Mouse (Mus musculus) intestine, embryonic 16.5 days (tissue): ENCODE results near the gene Mamdc4. TPM values are rescaled to one million over a fixed set of nuclear protein-coding genes. Genes with fewer than 3 reads are reported as not detected.

Source experiments
- ATAC-seq: fragments of 200-750 bp; cut with Nextera tagmentation; 2 replicates; pipeline ENCODE4 v1.8.0; 2017; ENCODE audit warnings: moderate TSS enrichment, moderate library complexity
- H3K27ac ChIP-seq: fragments of 300-500 bp; sonication (generic); 2 replicates; pipeline ENCODE4 v1.5.1; 2014; ENCODE audit warnings: mild to moderate bottlenecking, low read length
- H3K27me3 ChIP-seq: fragments of 300-500 bp; sonication (generic); replicated peaks from 2 replicates; pipeline ENCODE4 v1.6.1; 2014; ENCODE audit warnings: low read length, control low read depth, mixed read lengths; ENCODE audit not compliant: control insufficient read depth, insufficient read depth
- H3K36me3 ChIP-seq: fragments of 300-500 bp; sonication (generic); 2 replicates; pipeline ENCODE4 v1.6.1; 2014; ENCODE audit warnings: low read length, control low read depth; ENCODE audit not compliant: control insufficient read depth, insufficient read depth
- H3K4me1 ChIP-seq: fragments of 300-500 bp; sonication (generic); 2 replicates; pipeline ENCODE4 v1.6.1; 2014; ENCODE audit warnings: low read length, control low read depth, mixed read lengths; ENCODE audit not compliant: control insufficient read depth, insufficient read depth
- H3K4me2 ChIP-seq: fragments of 300-500 bp; sonication (generic); 2 replicates; pipeline ENCODE4 v1.6.1; 2014; ENCODE audit warnings: low read depth, low read length, control low read depth
- H3K4me3 ChIP-seq: fragments of 300-500 bp; sonication (generic); 2 replicates; pipeline ENCODE4 v1.5.1; 2014; ENCODE audit warnings: mild to moderate bottlenecking, low read length
- H3K9ac ChIP-seq: fragments of 300-500 bp; sonication (generic); 2 replicates; pipeline ENCODE4 v1.6.1; 2014; ENCODE audit warnings: low read depth, low read length
- H3K9me3 ChIP-seq: fragments of 300-500 bp; sonication (generic); 2 replicates; pipeline ENCODE4 v1.6.1; 2016; ENCODE audit warnings: low read length, control low read depth; ENCODE audit not compliant: control insufficient read depth
- WGBS: fragments of 180-500 bp; shearing (Covaris S2); extraction: QIAGEN DNeasy Blood & Tissue Kit; methylation state at CpG from one replicate; pipeline ENCODE4 v1.1.7; 2014; 5-methylcytosine and 5-hydroxymethylcytosine counted together
- polyA plus RNA-seq: library from polyadenylated mRNA; unstranded; fragments of >200 nt; fragmentation: Nextera tagmentation; extraction: Ambion mirVana; gene quantifications from 2 replicates; pipeline ENCODE4 v1.2.1, GENCODE M21; 2015

The Mamdc4 gene
- polyA plus RNA-seq, 1 experiment from 2014 or later: 582 TPM

DNA sequence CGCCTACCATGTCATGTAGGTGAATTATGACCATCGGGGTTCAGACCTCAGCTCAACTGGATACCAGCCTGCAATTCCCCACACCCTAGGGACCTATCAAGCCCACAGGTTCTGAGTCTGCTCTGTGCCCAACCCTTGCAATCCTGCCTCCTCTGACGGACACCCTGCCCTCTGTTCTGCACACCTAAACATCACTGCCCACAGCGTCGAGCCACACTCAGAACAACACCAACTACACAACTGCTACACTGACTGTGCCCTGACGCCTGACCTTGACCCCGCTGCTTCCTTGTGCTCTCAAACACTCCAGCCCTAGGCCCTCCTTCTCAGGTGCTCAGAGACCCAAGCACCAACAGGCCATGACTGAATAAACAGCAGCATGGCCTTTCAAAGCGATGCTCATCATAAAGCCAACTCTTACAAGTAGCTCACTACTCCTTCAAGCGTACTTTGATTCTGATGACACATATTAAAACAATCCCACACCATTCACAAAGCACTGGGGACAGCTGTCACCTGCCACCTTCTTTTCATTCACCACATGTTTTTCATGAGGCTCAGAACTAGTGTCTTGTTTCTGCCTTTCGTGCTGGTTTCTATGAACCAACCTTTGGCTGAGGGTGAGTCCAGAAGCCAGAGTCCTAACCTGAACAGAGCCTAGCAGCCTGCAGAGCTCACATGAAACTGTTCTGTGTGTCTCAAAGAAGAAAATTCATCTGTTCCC is 32.8 kb downstream of the Mamdc4 start:
- no peak overlapping the region for H3K4me2 ChIP-seq

DNA sequence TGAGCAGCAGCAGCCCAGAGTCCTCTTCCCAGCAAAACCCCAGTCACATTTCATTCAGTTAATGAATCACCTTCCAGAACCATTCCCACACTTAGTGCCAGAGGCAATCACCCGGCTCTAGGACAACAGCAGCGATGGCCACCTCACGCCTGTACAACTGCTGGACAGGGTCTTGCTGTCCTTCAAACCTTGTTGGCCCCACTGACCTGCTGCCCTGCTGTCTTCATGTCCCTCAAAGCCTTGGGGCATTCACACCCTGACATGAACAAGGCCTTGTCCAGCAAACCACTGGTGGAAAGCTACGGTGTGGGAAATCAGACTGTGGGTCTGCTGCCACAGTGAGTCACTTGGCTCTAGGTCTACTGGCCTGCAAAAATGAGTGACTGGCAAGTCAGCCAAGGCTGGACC is 34.1 kb downstream of the Mamdc4 start:
- WGBS: 93% methylated on average over 4 of the region's 4 CpGs
- Histone ChIP-seq H3K4me2 (no peak overlapping the region), H3K4me1 (no peaks in the 10 kb centered on the region; the same call in 1 of the 2 replicates), H3K9ac (no peak overlapping the region), H3K36me3 (0 out of 2 replicates have a peak, but pooled peaks cover 4% of the 10 kb centered on the region), H3K27me3 (no peaks in the 10 kb centered on the region), H3K27ac (no peak overlapping the region), H3K9me3 (no peaks in the 10 kb centered on the region), H3K4me3 (no peak overlapping the region)
- no peak for ATAC-seq

More for the DNA sequence above, 32.8 kb downstream of the Mamdc4 start:
- Histone ChIP-seq H3K27me3 (no peaks in the 10 kb centered on the region), H3K4me1 (peaks cover 6% of the 10 kb centered on the region), H3K27ac (no peak overlapping the region), H3K9me3 (no peaks in the 10 kb centered on the region), H3K9ac (no peak overlapping the region), H3K36me3 (no peaks in the 10 kb centered on the region), H3K4me3 (no peak overlapping the region)
- ATAC-seq: no peak
- 71% methylated on average over 10 of the region's 10 CpGs for WGBS

DNA sequence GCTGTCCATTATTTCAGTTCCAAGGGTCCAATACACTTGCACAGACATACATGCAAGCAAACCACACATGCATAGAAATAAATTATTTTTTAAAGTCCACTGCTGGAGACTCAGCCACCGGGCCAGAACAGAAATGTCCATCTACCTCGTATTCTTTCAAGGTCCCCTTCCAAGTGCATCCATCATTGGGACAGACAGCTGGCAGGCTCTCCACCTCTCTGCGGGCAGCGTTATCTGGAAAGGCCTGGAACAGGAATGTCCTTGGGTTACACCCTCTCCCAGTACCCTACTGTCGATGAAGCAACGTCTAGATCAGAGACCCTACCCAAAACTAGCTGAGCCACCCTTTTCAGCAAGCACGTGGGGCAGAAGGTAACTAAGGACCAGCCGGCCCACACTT is 38.1 kb downstream of the Mamdc4 start:
- 82% methylated on average over 8 of the region's 8 CpGs for WGBS
- Histone ChIP-seq H3K9ac (no peak overlapping the region), H3K4me3 (no peak overlapping the region), H3K4me1 (no peaks in the 10 kb centered on the region), H3K4me2 (no peak overlapping the region), H3K9me3 (no peaks in the 10 kb centered on the region), H3K27me3 (no peaks in the 10 kb centered on the region), H3K36me3 (0 out of 2 replicates have a peak, but pooled peaks cover 5% of the 10 kb centered on the region), H3K27ac (no peak overlapping the region)
- ATAC-seq: no peak

DNA sequence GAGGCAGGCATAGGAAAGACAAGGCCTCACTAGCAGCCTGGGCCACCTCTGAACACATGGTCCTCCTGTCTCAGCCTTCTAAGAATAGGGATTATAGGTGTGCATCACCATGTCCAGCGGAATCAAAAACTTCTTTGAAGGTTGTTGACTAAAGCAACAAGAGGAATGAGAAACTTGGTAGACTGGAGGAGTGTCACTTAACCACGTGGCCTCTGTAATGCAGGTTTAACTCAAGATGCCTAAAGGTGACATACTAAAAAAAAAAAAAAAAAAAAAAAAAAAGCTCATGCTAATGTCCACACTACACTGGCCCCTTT is 39.8 kb downstream of the Mamdc4 start:
- H3K9me3 ChIP-seq: no peaks in the 10 kb centered on the region
- no peak for ATAC-seq
- no peaks in the 10 kb centered on the region for H3K27me3 ChIP-seq
- peaks cover 12% of the 10 kb centered on the region for H3K36me3 ChIP-seq
- 82% methylated on average over 2 of the region's 2 CpGs for WGBS
- no peak overlapping the region for H3K4me2 ChIP-seq
- no peaks in the 10 kb centered on the region for H3K4me1 ChIP-seq
- H3K4me3 ChIP-seq: no peak overlapping the region
- H3K9ac ChIP-seq: no peak overlapping the region
- H3K27ac ChIP-seq: no peak overlapping the region

DNA sequence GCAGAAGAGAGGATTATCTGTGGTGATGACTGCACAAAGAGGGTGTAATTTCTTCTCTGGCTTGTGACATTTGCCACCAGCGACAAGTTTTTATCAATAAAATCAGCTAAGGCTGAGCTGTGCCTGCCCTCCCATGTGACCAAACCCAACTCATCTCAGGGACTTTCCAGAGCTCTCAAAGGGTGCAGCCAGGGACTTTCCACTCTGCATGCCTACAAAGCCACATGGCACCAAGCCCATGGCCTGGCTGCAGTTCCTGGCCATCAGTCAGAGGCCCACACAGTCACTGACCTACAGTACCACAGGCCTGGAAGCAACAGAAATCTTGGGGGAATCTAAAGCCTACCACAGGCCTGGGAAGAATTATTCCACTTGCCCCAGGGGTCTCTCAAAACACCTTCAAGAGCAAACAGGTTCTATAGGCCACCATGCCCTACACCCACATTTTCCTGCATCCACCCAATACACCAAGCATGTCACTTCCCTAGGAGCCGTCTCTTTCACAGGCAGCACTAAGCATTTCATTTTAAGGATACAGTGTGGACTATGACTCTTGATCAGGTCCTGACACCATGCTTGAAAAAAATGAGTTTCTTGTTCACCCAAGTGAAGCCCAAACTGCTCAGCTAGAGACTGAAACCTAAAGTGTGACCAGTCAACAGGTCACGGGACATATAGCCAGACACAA is 40.3 kb downstream of the Mamdc4 start:
- Histone ChIP-seq H3K27me3 (no peaks in the 10 kb centered on the region), H3K9ac (no peak overlapping the region), H3K4me2 (no peak overlapping the region), H3K9me3 (no peaks in the 10 kb centered on the region), H3K4me1 (no peaks in the 10 kb centered on the region), H3K36me3 (peaks cover 14% of the 10 kb centered on the region), H3K4me3 (no peak overlapping the region), H3K27ac (no peak overlapping the region)
- 88% methylated on average over 3 of the region's 3 CpGs for WGBS
- ATAC-seq: no peak

DNA sequence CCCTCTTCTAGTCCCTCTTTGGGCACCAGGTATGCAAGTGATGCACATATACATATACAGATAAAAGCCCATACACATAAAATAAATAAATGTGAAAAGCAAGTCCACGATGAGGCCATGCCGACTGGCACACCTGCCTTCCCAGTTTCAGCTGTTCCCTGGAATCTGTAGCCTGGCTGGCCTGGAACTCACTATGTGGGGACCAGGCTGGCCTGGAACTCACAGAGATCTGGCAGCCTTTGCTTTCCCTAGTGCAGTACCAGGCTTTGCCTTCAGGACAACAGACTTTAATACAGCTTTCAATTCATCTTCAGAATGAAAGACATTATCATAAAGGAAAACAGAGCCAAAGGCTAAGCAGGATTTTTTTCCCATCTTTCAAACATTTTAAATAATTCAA is 40.9 kb downstream of the Mamdc4 start:
- no peak for ATAC-seq
- Histone ChIP-seq H3K9me3 (no peaks in the 10 kb centered on the region), H3K27ac (no peak overlapping the region), H3K4me2 (no peak overlapping the region), H3K4me3 (no peak overlapping the region), H3K27me3 (no peaks in the 10 kb centered on the region), H3K9ac (no peak overlapping the region), H3K4me1 (no peaks in the 10 kb centered on the region), H3K36me3 (peaks cover 19% of the 10 kb centered on the region)
- 93% methylated on average over 2 of the region's 2 CpGs for WGBS

DNA sequence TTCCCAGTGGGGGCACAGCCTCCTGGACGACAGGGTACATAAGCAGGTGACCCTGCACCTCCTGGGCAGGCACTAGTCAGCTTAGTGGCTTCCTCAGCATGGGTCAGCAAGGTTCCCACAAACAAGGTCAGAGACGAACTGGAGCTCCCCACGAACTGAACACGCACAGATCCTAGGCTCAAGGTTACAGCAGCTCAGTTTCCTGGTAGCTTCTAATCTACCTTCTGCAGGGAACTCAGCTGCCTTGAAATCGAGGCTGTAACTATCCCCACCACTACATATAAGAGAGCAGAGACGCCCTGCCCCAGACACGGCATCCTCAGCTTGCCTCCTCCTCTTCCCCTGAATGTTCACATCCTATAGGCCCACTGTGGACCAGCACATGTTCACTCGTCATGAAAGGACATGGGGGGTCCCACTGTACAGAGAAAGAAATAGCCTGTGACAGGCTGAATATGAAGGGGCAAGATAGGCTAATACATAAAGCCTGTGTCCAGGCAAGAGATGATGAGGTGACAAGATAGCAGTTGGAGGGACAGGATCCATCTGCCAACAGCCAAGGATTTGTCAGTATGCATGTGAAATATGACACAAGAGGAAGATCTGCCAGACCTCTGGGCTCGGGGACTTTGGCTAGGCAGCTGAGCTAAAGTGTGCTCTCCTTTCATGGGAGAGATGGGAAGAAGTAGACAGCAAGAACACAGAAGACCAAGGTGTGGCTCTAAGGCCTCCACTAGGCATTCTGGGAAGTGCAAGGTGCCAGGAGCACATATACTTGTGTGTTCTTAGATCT is 47.9 kb downstream of the Mamdc4 start:
- WGBS: 88% methylated on average over 9 of the region's 9 CpGs

More for the DNA sequence above, 47.9 kb downstream of the Mamdc4 start:
- Histone ChIP-seq H3K27ac (no peak overlapping the region), H3K4me2 (no peak overlapping the region), H3K36me3 (peaks cover 42% of the 10 kb centered on the region), H3K4me1 (no peaks in the 10 kb centered on the region), H3K27me3 (no peaks in the 10 kb centered on the region), H3K4me3 (no peak overlapping the region), H3K9me3 (no peaks in the 10 kb centered on the region), H3K9ac (no peak overlapping the region)
- no peak for ATAC-seq

Other genes starting within 250 kb of the Mamdc4 start
- gene Man1b1, start 242.5 kb downstream of the Mamdc4 start, polyA plus RNA-seq: 36.7 and 43.2 TPM in 2 replicates
- gene Dpp7, start 218.5 kb downstream of the Mamdc4 start, polyA plus RNA-seq: 74.4 and 104 TPM in 2 replicates
- gene Uap1l1, start 209.2 kb downstream of the Mamdc4 start, polyA plus RNA-seq: 196 and 259 TPM in 2 replicates
- 56.7 and 66.4 TPM in 2 replicates for gene Sapcd2, start 202.5 kb downstream of the Mamdc4 start, polyA plus RNA-seq
- 23.7 and 27.4 TPM in 2 replicates for gene Entpd2, start 179.0 kb downstream of the Mamdc4 start, polyA plus RNA-seq
- 48.9 and 51.1 TPM in 2 replicates for gene Npdc1, start 175.5 kb downstream of the Mamdc4 start, polyA plus RNA-seq
- 0.13 and 0.33 TPM in 2 replicates for gene Fut7, start 151.6 kb downstream of the Mamdc4 start, polyA plus RNA-seq
- 2.1 and 2.8 TPM in 2 replicates for gene Abca2, start 146.1 kb downstream of the Mamdc4 start, polyA plus RNA-seq
- 2.6 and 2.7 TPM in 2 replicates for gene Clic3, start 118.0 kb downstream of the Mamdc4 start, polyA plus RNA-seq
- 31.5 and 37.4 TPM in 2 replicates for gene Paxx, start 113.8 kb downstream of the Mamdc4 start, polyA plus RNA-seq
- 4.0 and 4.5 TPM in 2 replicates for gene Ptgds, start 104.8 kb downstream of the Mamdc4 start, polyA plus RNA-seq
- gene Lcn12, start 80.9 kb downstream of the Mamdc4 start, polyA plus RNA-seq: 0.32 TPM in 1 of 2 replicates, not detected in the other
- gene Fbxw5, start 74.1 kb downstream of the Mamdc4 start, polyA plus RNA-seq: 70.2 and 71.9 TPM in 2 replicates
- 6.8 and 8.5 TPM in 2 replicates for gene C8g, start 73.1 kb downstream of the Mamdc4 start, polyA plus RNA-seq
- 28.4 and 34.1 TPM in 2 replicates for gene Traf2, start 27.9 kb downstream of the Mamdc4 start, polyA plus RNA-seq
- gene Edf1, start 17.0 kb downstream of the Mamdc4 start, polyA plus RNA-seq: 343 and 364 TPM in 2 replicates
- 145 and 176 TPM in 2 replicates for gene Phpt1, start 379 bp upstream of the Mamdc4 start, polyA plus RNA-seq
- 0.93 and 1.4 TPM in 2 replicates for gene Ajm1, start 6.9 kb upstream of the Mamdc4 start, polyA plus RNA-seq
- gene Rabl6, start 33.7 kb upstream of the Mamdc4 start, polyA plus RNA-seq: 45.8 and 52.7 TPM in 2 replicates
- 0.12 and 0.18 TPM in 2 replicates for gene Ccdc183, start 42.8 kb upstream of the Mamdc4 start, polyA plus RNA-seq
- 25.4 and 26.6 TPM in 2 replicates for gene Tmem141, start 47.2 kb upstream of the Mamdc4 start, polyA plus RNA-seq
- 6.6 and 7.1 TPM in 2 replicates for gene Fcna, start 53.2 kb upstream of the Mamdc4 start, polyA plus RNA-seq
- gene Lcn8, start 78.3 kb upstream of the Mamdc4 start, polyA plus RNA-seq: not detected in 2 replicates
- gene Lcn5, start 83.1 kb upstream of the Mamdc4 start, polyA plus RNA-seq: not detected in 2 replicates
- not detected in 2 replicates for gene Lcn6, start 101.9 kb upstream of the Mamdc4 start, polyA plus RNA-seq
- not detected in 2 replicates for gene Lcn10, start 107.9 kb upstream of the Mamdc4 start, polyA plus RNA-seq
- not detected in 2 replicates for gene Obp2a, start 125.2 kb upstream of the Mamdc4 start, polyA plus RNA-seq
- gene Bmyc, start 131.9 kb upstream of the Mamdc4 start, polyA plus RNA-seq: 82.8 and 94.2 TPM in 2 replicates
- gene Obp2b, start 162.2 kb upstream of the Mamdc4 start, polyA plus RNA-seq: not detected in 2 replicates
- gene Lcn3, start 190.7 kb upstream of the Mamdc4 start, polyA plus RNA-seq: not detected in 2 replicates
- gene Lcn11, start 202.2 kb upstream of the Mamdc4 start, polyA plus RNA-seq: not detected in 2 replicates
- not detected in 2 replicates for gene Gm13539, start 207.4 kb upstream of the Mamdc4 start, polyA plus RNA-seq
- gene Glt6d1, start 241.0 kb upstream of the Mamdc4 start, polyA plus RNA-seq: not detected in 2 replicates
- gene Lcn9, start 248.3 kb upstream of the Mamdc4 start, polyA plus RNA-seq: not detected in 2 replicates